Mouse (Mus musculus) layer of hippocampus, postnatal 10 days (tissue): Measurements from ENCODE around the gene Arhgef7. TPM values are rescaled to one million over a fixed set of nuclear protein-coding genes. Genes with fewer than 3 reads are reported as not detected.
A peak's percentile ranks its signal among the peaks of the same experiment; 100 is the strongest.

Experiments used
- DNase-seq, 2 experiments: peaks; one replicate each; pipeline ENCODE4 v3.0.0; 2021; ENCODE audit warnings: low spot score in 2 of 2
- total RNA-seq, 2 experiments: library from RNA; stranded (reverse); gene quantifications; 2 replicates each; pipeline ENCODE4 v1.2.3; 2021

Arhgef7 gene
- total RNA-seq, 2 experiments from 2014 or later: 164 to 169 TPM

- DNase-seq: peak in 1 of 2 experiments; percentile 45
Observed at GRCm38 (mm10) chr8:11794956-11795355, 67.4 kb downstream of the Arhgef7 start.

- DNase-seq: no peak
Observed at GRCm38 (mm10) chr8:11797128-11797527, 69.6 kb downstream of the Arhgef7 start.

GRCm38 (mm10) chr8:11797729-11798479, 70.4 kb downstream of the Arhgef7 start:
- DNase-seq: peak; percentile 55 to 68

GRCm38 (mm10) chr8:11798480-11798867, 71.0 kb downstream of the Arhgef7 start:
- no peak for DNase-seq

- no peak for DNase-seq
Observed at GRCm38 (mm10) chr8:11799098-11799497, 71.6 kb downstream of the Arhgef7 start.

GRCm38 (mm10) chr8:11800481-11800880, 73.0 kb downstream of the Arhgef7 start:
- no peak for DNase-seq

- DNase-seq: no peak
Observed at GRCm38 (mm10) chr8:11801571-11801970, 74.0 kb downstream of the Arhgef7 start.

GRCm38 (mm10) chr8:11804914-11805313, 77.4 kb downstream of the Arhgef7 start:
- DNase-seq: no peak

GRCm38 (mm10) chr8:11806252-11806651, 78.7 kb downstream of the Arhgef7 start:
- DNase-seq: no peak

GRCm38 (mm10) chr8:11807361-11807760, 79.8 kb downstream of the Arhgef7 start:
- no peak for DNase-seq

GRCm38 (mm10) chr8:11808047-11808446, 80.5 kb downstream of the Arhgef7 start:
- no peak for DNase-seq

GRCm38 (mm10) chr8:11810426-11810825, 82.9 kb downstream of the Arhgef7 start:
- no peak for DNase-seq

GRCm38 (mm10) chr8:11813801-11814200, 86.3 kb downstream of the Arhgef7 start:
- DNase-seq: no peak

- DNase-seq: no peak
Observed at GRCm38 (mm10) chr8:11815206-11815605, 87.7 kb downstream of the Arhgef7 start.

- DNase-seq: no peak
Observed at GRCm38 (mm10) chr8:11820136-11820535, 92.6 kb downstream of the Arhgef7 start.

- DNase-seq: no peak
Observed at GRCm38 (mm10) chr8:11820568-11820967, 93.0 kb downstream of the Arhgef7 start.

GRCm38 (mm10) chr8:11821451-11822206, 94.1 kb downstream of the Arhgef7 start:
- DNase-seq: no peak

GRCm38 (mm10) chr8:11822550-11823060, 95.1 kb downstream of the Arhgef7 start:
- no peak for DNase-seq

- DNase-seq: no peak
Observed at GRCm38 (mm10) chr8:11825756-11826155, 98.2 kb downstream of the Arhgef7 start.

GRCm38 (mm10) chr8:11827312-11827711, 99.8 kb downstream of the Arhgef7 start:
- no peak for DNase-seq

GRCm38 (mm10) chr8:11830214-11831046, 102.9 kb downstream of the Arhgef7 start:
- no peak for DNase-seq
